10 mouse cellular contexts compared by ENCODE assay signal in the genomic region with DNA sequence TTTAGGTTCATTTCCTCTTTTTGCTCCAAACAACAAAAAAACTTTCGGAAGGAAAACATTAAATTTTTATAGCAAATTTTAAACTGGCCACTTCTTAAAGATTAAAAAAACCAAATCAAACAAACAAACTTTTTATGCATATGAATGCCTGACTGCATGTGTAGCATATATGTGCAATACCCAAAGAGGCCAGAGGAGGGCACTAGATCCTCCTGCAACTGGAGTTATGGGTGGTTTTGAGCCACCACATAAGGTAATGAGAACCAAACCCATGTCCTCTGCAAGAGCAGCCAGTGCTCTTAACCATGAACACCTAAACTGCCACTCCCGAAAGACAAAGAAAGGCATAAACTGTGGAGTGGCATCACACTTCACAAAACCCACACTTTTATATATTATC. TPM values are rescaled to one million over a fixed set of nuclear protein-coding genes. Genes with fewer than 3 reads are reported as not detected.
DNase-seq lines count a peak whose midpoint lies in the region; ATAC-seq and TF ChIP-seq lines count a peak whose summit lies in the region.
"Had no signal": no experiment of that assay in that cellular context is flagged by ENCODE, and none has a peak within 500 bp of the region (broad histone marks: within the 10 kb centered on the region; RNA-seq: fewer than 3 reads in every experiment).

No protein-coding gene starts in this region.

- no peaks in the 10 kb centered on the region for H3K27me3 ChIP-seq in forebrain, embryonic 10.5 days (ENCODE audit: poor library complexity, severe bottlenecking)
- no peaks in the 10 kb centered on the region for H3K27me3 ChIP-seq in forebrain, embryonic 13.5 days
- H3K27me3 ChIP-seq in liver, adult 2 months (ENCODE audit: control insufficient read depth, insufficient read depth, low read length), result no peaks in the 10 kb centered on the region
- H3K27me3 ChIP-seq in liver, embryonic 12.5 days (replicated peaks), result no peaks in the 10 kb centered on the region
- no peaks in the 10 kb centered on the region for H3K27me3 ChIP-seq in lung, postnatal 0 days (replicated peaks; ENCODE audit: insufficient read depth, low read length)
- H3K27me3 ChIP-seq: megakaryocyte, embryonic 14.5 days had no signal

- peak; percentile 41; the same call in 1 of the 2 replicates for TF ChIP-seq CTCF in liver, adult 2 months (IDR thresholded peaks at IDR 0.05; ENCODE audit: low read depth, low read length)
- peak; percentile 69 for TF ChIP-seq CTCF in lung, postnatal 0 days (IDR thresholded peaks at IDR 0.05)

- no peak for TF ChIP-seq POLR2A in liver, adult 2 months (IDR thresholded peaks at IDR 0.05; ENCODE audit: extremely low read depth, insufficient read depth, low read length)

- peaks cover 28% of the 10 kb centered on the region for H3K4me1 ChIP-seq in forebrain, embryonic 10.5 days
- H3K4me1 ChIP-seq in forebrain, embryonic 13.5 days, result peaks cover 49% of the 10 kb centered on the region
- H3K4me1 ChIP-seq in liver, adult 2 months (ENCODE audit: control insufficient read depth, insufficient read depth, low read length), result peaks cover 10% of the 10 kb centered on the region
- H3K4me1 ChIP-seq in liver, embryonic 12.5 days, result peaks cover 70% of the 10 kb centered on the region
- peaks cover 9% of the 10 kb centered on the region; the same call in 1 of the 2 replicates for H3K4me1 ChIP-seq in lung, postnatal 0 days (ENCODE audit: insufficient read depth, low read depth, low read length)

- peaks cover 53% of the 10 kb centered on the region for H3K36me3 ChIP-seq in forebrain, embryonic 10.5 days (replicated peaks)
- H3K36me3 ChIP-seq in forebrain, embryonic 13.5 days (ENCODE audit: poor library complexity, severe bottlenecking), result peaks cover 16% of the 10 kb centered on the region
- H3K36me3 ChIP-seq in liver, adult 2 months (ENCODE audit: control insufficient read depth, insufficient read depth, low read length), result peaks cover 9% of the 10 kb centered on the region
- H3K36me3 ChIP-seq in liver, embryonic 12.5 days, result peaks cover 57% of the 10 kb centered on the region
- H3K36me3 ChIP-seq in lung, postnatal 0 days (ENCODE audit: insufficient read depth, low read length), result no peaks in the 10 kb centered on the region

- WGBS in forebrain, embryonic 10.5 days, result 93% methylated on average over 2 of the region's 2 CpGs
- WGBS in forebrain, embryonic 13.5 days, result 90% methylated on average over 2 of the region's 2 CpGs
- 95% methylated on average over 2 of the region's 2 CpGs for WGBS in liver, adult 2 months
- 80% methylated on average over 2 of the region's 2 CpGs for WGBS in liver, embryonic 12.5 days (ENCODE audit: insufficient replicate concordance)
- 95% methylated on average over 2 of the region's 2 CpGs for WGBS in lung, postnatal 0 days

- no peak for TF ChIP-seq EP300 in lung, postnatal 0 days (IDR thresholded peaks at IDR 0.05)

- H3K4me3 ChIP-seq in forebrain, embryonic 10.5 days, result no peak overlapping the region
- no peak overlapping the region for H3K4me3 ChIP-seq in forebrain, embryonic 13.5 days
- H3K4me3 ChIP-seq in liver, adult 2 months (ENCODE audit: insufficient read depth, low read depth, low read length), result no peak overlapping the region
- H3K4me3 ChIP-seq in liver, embryonic 12.5 days, result no peak overlapping the region
- H3K4me3 ChIP-seq in lung, postnatal 0 days (ENCODE audit: low read depth, low read length), result no peak overlapping the region

- no peak overlapping the region for H3K27ac ChIP-seq in forebrain, embryonic 10.5 days
- H3K27ac ChIP-seq in forebrain, embryonic 13.5 days, result no peak overlapping the region
- H3K27ac ChIP-seq in liver, adult 2 months (replicated peaks; ENCODE audit: insufficient read depth, low read depth, low read length), result no peak overlapping the region
- H3K27ac ChIP-seq in liver, embryonic 12.5 days, result no peak overlapping the region
- no peak overlapping the region for H3K27ac ChIP-seq in lung, postnatal 0 days (ENCODE audit: low read length)

- ATAC-seq in forebrain, embryonic 13.5 days, result no peak
- ATAC-seq in liver, embryonic 12.5 days, result no peak
- no peak for ATAC-seq in lung, postnatal 0 days

- no peak overlapping the region for H3K9ac ChIP-seq in forebrain, embryonic 13.5 days
- no peak overlapping the region for H3K9ac ChIP-seq in liver, adult 2 months (ENCODE audit: low read depth, low read length)
- H3K9ac ChIP-seq in liver, embryonic 12.5 days, result no peak overlapping the region
- H3K9ac ChIP-seq in lung, postnatal 0 days (replicated peaks; ENCODE audit: low read depth), result no peak overlapping the region

- DNase-seq in forebrain, embryonic 10.5 days (ENCODE audit: extremely low spot score, low spot score), result peak; percentile 24
- no peak for DNase-seq in liver, adult 2 months (ENCODE audit: extremely low read depth, low read depth, low spot score)
- DNase-seq in ZHBTc4 (ENCODE audit: low read depth, low spot score), result peak; percentile 74
- peak; percentile 19 for DNase-seq in lung, postnatal 0 days (ENCODE audit: low spot score)
- no peak for DNase-seq in Muller cell, postnatal 12 days (ENCODE audit: inconsistent ontology term)
- no peak for DNase-seq in right cerebral cortex, postnatal 10 days (ENCODE audit: low spot score in 2 of 2)

- peaks cover 41% of the 10 kb centered on the region; the same call in 1 of the 2 replicates for H3K79me2 ChIP-seq in liver, adult 2 months (ENCODE audit: control insufficient read depth, insufficient read depth, low read length)

- no peak overlapping the region for H3K4me2 ChIP-seq in forebrain, embryonic 13.5 days
- H3K4me2 ChIP-seq in liver, embryonic 12.5 days, result no peak overlapping the region
- no peak overlapping the region for H3K4me2 ChIP-seq in lung, postnatal 0 days (replicated peaks; ENCODE audit: low read depth, low read length)

- H3K9me3 ChIP-seq in forebrain, embryonic 10.5 days, result no peaks in the 10 kb centered on the region
- no peaks in the 10 kb centered on the region for H3K9me3 ChIP-seq in forebrain, embryonic 13.5 days (replicated peaks)
- no peaks in the 10 kb centered on the region for H3K9me3 ChIP-seq in liver, embryonic 12.5 days (replicated peaks)
- no peaks in the 10 kb centered on the region for H3K9me3 ChIP-seq in lung, postnatal 0 days (ENCODE audit: low read length)
- H3K9me3 ChIP-seq: megakaryocyte, embryonic 14.5 days had no signal

RNA-seq across cellular contexts. Expression of gene Nap1l4, which starts 4.5 kb away (rescaled TPM):
- 375 and 396 TPM in 2 replicates for polyA plus RNA-seq in forebrain, embryonic 10.5 days (2016; fragmentation: Nextera tagmentation; extraction: Ambion mirVana)
- polyA plus RNA-seq in forebrain, embryonic 13.5 days (2015; fragmentation: Nextera tagmentation; extraction: Ambion mirVana), result 346 and 367 TPM in 2 replicates
- total RNA-seq in liver, adult 2 months (2014; rRNA removed), result 40.7 and 42.0 TPM in 2 replicates
- polyA plus RNA-seq in liver, adult 2 months (2012; rRNA removed), result 24.0 and 25.7 TPM in 2 replicates
- 129 and 131 TPM in 2 replicates for polyA plus RNA-seq in liver, embryonic 12.5 days (2016; fragmentation: Nextera tagmentation; extraction: Ambion mirVana)
- 107 and 109 TPM in 2 replicates for polyA plus RNA-seq in lung, postnatal 0 days (2015; fragmentation: Nextera tagmentation; extraction: Ambion mirVana)

RNA-seq across cellular contexts. Expression of gene Phlda2, which starts 41.4 kb away (rescaled TPM):
- 0.96 and 1.4 TPM in 2 replicates for polyA plus RNA-seq in forebrain, embryonic 10.5 days (2016; fragmentation: Nextera tagmentation; extraction: Ambion mirVana)
- polyA plus RNA-seq in forebrain, embryonic 13.5 days (2015; fragmentation: Nextera tagmentation; extraction: Ambion mirVana), result 0.55 TPM in 1 of 2 replicates, not detected in the other
- 0.28 TPM in 1 of 2 replicates, not detected in the other for total RNA-seq in liver, adult 2 months (2014; rRNA removed)
- 0.40 TPM in 1 of 2 replicates, not detected in the other for polyA plus RNA-seq in liver, adult 2 months (2012; rRNA removed)
- polyA plus RNA-seq in liver, embryonic 12.5 days (2016; fragmentation: Nextera tagmentation; extraction: Ambion mirVana), result 18.1 and 18.5 TPM in 2 replicates
- 3.2 and 5.4 TPM in 2 replicates for polyA plus RNA-seq in lung, postnatal 0 days (2015; fragmentation: Nextera tagmentation; extraction: Ambion mirVana)
- total RNA-seq: heart, adult 18-20 months had no signal

RNA-seq across cellular contexts. Expression of gene Cars, which starts 55.5 kb away (rescaled TPM):
- 87.3 and 93.9 TPM in 2 replicates for polyA plus RNA-seq in forebrain, embryonic 10.5 days (2016; fragmentation: Nextera tagmentation; extraction: Ambion mirVana)
- 64.4 and 73.7 TPM in 2 replicates for polyA plus RNA-seq in forebrain, embryonic 13.5 days (2015; fragmentation: Nextera tagmentation; extraction: Ambion mirVana)
- 13.6 and 17.9 TPM in 2 replicates for total RNA-seq in liver, adult 2 months (2014; rRNA removed)
- 15.2 and 20.0 TPM in 2 replicates for polyA plus RNA-seq in liver, adult 2 months (2012; rRNA removed)
- polyA plus RNA-seq in liver, embryonic 12.5 days (2016; fragmentation: Nextera tagmentation; extraction: Ambion mirVana), result 79.5 and 83.4 TPM in 2 replicates
- 24.4 and 26.4 TPM in 2 replicates for polyA plus RNA-seq in lung, postnatal 0 days (2015; fragmentation: Nextera tagmentation; extraction: Ambion mirVana)

Comparison
In these comparisons a context has a peak if more than half of its experiments do, and no peak if none do; other contexts are left out.
1. DNase-seq: peak in forebrain, embryonic 10.5 days (single experiment), ZHBTc4 (single experiment) and lung, postnatal 0 days (single experiment); none in liver, adult 2 months (single experiment), Muller cell, postnatal 12 days (single experiment) and right cerebral cortex, postnatal 10 days (0 of 2).